Mouse (Mus musculus) neural tube, embryonic 12.5 days (tissue): ENCODE measurements around the gene Il3ra. TPM values are rescaled to one million over a fixed set of nuclear protein-coding genes. Genes with fewer than 3 reads are reported as not detected.
A peak's percentile ranks its signal among the peaks of the same experiment; 100 is the strongest.

Source experiments
- ATAC-seq: fragments of 200-750 bp; cut with Nextera tagmentation; 2 replicates; pipeline ENCODE4 v1.8.0; 2017; ENCODE audit warnings: low read depth, mild to moderate bottlenecking, moderate TSS enrichment, moderate library complexity; ENCODE audit not compliant: low FRiP score
- H3K27ac ChIP-seq: fragments of 300-500 bp; sonication (generic); 2 replicates; pipeline ENCODE4 v1.5.1; 2016
- H3K27me3 ChIP-seq: fragments of 300-500 bp; sonication (generic); replicated peaks from 2 replicates; pipeline ENCODE4 v1.6.1; 2016; ENCODE audit warnings: mild to moderate bottlenecking
- H3K36me3 ChIP-seq: fragments of 300-500 bp; sonication (generic); 2 replicates; pipeline ENCODE4 v1.6.1; 2016; ENCODE audit warnings: mild to moderate bottlenecking
- H3K4me1 ChIP-seq: fragments of 300-500 bp; sonication (generic); 2 replicates; pipeline ENCODE4 v1.6.1; 2016
- H3K4me2 ChIP-seq: fragments of 300-500 bp; sonication (generic); replicated peaks from 2 replicates; pipeline ENCODE4 v1.6.1; 2016; ENCODE audit warnings: mild to moderate bottlenecking
- H3K4me3 ChIP-seq: fragments of 300-500 bp; sonication (generic); 2 replicates; pipeline ENCODE4 v1.5.1; 2016
- H3K9ac ChIP-seq: fragments of 300-500 bp; sonication (generic); 2 replicates; pipeline ENCODE4 v1.6.1; 2016; ENCODE audit warnings: mild to moderate bottlenecking
- H3K9me3 ChIP-seq: fragments of 300-500 bp; sonication (generic); 2 replicates; pipeline ENCODE4 v1.6.1; 2016; ENCODE audit warnings: mild to moderate bottlenecking
- WGBS: fragments of 180-500 bp; shearing (Covaris S2); methylation state at CpG from one replicate; pipeline ENCODE4 v1.1.7; 2016; 5-methylcytosine and 5-hydroxymethylcytosine counted together
- polyA plus RNA-seq: library from polyadenylated mRNA; unstranded; fragments of >200 nt; fragmentation: Nextera tagmentation; extraction: Ambion mirVana; gene quantifications from 2 replicates; pipeline ENCODE4 v1.2.1, GENCODE M21; 2016

Gene Il3ra
- polyA plus RNA-seq, result 4.1 and 5.0 TPM in 2 replicates

DNA sequence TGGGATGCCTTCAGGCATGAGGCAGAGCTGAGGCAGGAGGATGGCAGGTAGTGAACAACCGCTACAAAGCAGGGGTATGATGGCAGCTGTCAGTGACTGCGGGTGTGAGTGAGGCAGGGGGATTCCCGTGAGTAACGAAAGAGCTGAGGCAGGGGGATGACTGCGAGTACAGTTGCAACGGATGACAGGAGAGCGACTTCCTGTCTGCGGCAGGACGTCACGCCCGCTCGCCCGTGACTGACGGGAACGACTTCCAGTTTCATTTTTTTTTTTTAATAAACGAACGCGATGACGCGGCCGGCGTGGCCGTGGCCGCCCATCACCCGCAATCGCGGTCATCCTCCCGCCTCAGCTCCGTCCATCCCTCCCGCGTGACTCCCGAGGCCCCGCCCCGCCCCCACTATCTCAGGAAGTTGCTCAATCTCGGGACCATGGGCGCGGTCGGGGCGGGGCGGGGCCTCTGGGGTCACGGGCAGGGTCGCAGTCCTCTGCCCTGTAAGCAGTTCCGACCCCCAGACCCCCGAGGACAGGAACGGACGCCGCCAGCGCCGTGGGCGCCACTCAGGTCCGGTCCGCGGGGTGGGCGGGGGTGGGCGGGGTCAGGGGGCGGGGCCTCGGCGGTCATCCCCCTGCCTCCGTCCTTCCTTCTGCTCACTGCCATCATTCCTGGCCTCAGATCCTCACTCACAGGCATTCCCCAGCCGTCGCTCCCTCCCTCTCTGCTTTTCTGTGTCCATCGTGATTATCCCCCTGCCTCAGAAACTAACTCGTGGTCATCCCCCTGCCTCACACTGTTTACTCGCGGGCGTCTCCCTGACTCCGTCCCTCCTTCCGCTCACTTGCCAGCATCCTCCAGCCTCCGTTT lies at the start of gene Il3ra:
Gene Il3ra (plus strand): TSS at position 328 of the 865 bp plus-strand sequence.
- 3% methylated on average over 57 of the region's 69 CpGs for WGBS
- peaks cover 41% of the 10 kb centered on the region for H3K9me3 ChIP-seq
- ATAC-seq, result peak; percentile 41

DNA sequence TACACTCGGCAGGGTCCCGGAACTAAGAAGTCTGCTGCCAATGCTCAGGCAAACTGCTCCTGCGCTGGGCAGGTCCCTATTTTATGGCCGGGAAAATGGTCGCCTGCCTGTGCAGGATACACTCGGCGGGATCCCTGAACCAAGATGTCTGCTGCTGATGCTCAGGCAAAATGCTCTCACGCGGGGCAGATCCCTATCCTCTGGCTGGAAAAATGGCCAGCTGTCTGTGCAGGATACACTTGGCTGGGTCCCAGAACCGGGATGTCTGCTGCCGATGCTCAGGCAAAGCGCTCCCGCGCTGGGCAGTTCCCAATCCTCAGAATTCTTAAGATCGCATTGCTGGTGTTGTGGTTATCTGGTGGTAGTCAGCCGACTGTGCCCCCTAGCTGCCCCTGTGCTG lies 37.1 kb upstream of the Il3ra start:
- no peak overlapping the region for H3K4me3 ChIP-seq
- H3K36me3 ChIP-seq, result no peaks in the 10 kb centered on the region
- no peaks in the 10 kb centered on the region for H3K9me3 ChIP-seq
- H3K4me2 ChIP-seq, result 0 out of 2 replicates have a peak overlapping the region, but pooled peaks have one; percentile 7
- no peaks in the 10 kb centered on the region for H3K27me3 ChIP-seq
- H3K27ac ChIP-seq, result no peak overlapping the region
- no peak overlapping the region for H3K9ac ChIP-seq
- 57% methylated on average over 16 of the region's 16 CpGs for WGBS
- no peaks in the 10 kb centered on the region for H3K4me1 ChIP-seq
- ATAC-seq, result no peak

More for the DNA sequence above, at the start of gene Il3ra:
- Histone ChIP-seq H3K9ac (peak within 1 kb of the TSS; percentile 64), H3K4me3 (peak within 1 kb of the TSS; percentile 64), H3K36me3 (peaks cover 6% of the 10 kb centered on the region; the same call in 1 of the 2 replicates), H3K4me2 (peak within 1 kb of the TSS; percentile 73), H3K27me3 (no peaks in the 10 kb centered on the region), H3K4me1 (peaks cover 3% of the 10 kb centered on the region; the same call in 1 of the 2 replicates), H3K27ac (no peak within 1 kb of the TSS)

DNA sequence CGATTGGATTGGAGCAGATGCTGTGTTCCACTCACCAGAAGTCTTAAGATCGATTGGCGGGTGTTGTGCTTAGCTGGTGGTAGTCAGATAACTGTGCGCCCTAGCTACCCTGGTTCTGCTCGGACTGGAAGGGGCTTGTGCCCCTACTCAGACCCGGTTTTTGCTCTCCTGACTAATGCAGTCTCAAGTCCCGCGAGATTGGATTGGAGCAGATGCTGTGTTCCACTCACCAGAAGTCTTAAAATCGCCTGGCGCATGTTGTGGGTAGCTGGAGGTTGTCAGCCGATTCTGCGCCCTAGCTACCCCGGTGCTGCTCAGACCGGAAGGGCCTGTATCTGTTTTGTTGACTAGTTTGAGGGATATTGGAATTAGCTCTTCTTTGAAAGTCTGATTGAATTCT lies 36.7 kb upstream of the Il3ra start:
- Histone ChIP-seq H3K9me3 (no peaks in the 10 kb centered on the region), H3K4me3 (no peak overlapping the region), H3K27ac (no peak overlapping the region), H3K4me2 (no peak overlapping the region), H3K9ac (no peak overlapping the region), H3K36me3 (no peaks in the 10 kb centered on the region), H3K4me1 (no peaks in the 10 kb centered on the region), H3K27me3 (no peaks in the 10 kb centered on the region)
- no peak for ATAC-seq
- 60% methylated on average over 14 of the region's 14 CpGs for WGBS

DNA sequence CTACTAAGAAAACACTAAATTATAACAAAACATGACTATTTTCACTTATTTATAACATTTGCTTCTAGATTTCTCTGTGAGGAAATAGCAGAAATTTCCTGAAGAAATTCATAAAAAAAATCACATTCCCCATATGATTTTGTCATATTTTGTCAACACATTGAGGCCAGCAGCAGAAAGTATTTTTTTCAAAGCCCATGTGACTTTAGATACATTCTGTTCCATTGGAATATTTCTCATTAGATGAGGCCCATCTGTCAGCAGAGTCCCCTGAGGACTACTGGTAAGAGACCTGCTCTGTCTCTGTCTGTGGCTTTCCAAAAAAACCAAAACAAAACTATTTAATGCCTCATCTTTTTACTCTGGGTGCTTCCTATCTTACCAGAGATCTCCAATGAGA lies 23.5 kb upstream of the Il3ra start, which contains the start of gene Olfr31:
Gene Olfr31 (plus strand): TSS at position 301 of the 400 bp plus-strand sequence.
- Histone ChIP-seq H3K27me3 (no peaks in the 10 kb centered on the region), H3K9me3 (no peaks in the 10 kb centered on the region), H3K9ac (no peak within 1 kb of the TSS), H3K4me2 (no peak within 1 kb of the TSS), H3K4me3 (no peak within 1 kb of the TSS), H3K36me3 (no peaks in the 10 kb centered on the region), H3K4me1 (no peaks in the 10 kb centered on the region), H3K27ac (no peak within 1 kb of the TSS)
- no peak for ATAC-seq

DNA sequence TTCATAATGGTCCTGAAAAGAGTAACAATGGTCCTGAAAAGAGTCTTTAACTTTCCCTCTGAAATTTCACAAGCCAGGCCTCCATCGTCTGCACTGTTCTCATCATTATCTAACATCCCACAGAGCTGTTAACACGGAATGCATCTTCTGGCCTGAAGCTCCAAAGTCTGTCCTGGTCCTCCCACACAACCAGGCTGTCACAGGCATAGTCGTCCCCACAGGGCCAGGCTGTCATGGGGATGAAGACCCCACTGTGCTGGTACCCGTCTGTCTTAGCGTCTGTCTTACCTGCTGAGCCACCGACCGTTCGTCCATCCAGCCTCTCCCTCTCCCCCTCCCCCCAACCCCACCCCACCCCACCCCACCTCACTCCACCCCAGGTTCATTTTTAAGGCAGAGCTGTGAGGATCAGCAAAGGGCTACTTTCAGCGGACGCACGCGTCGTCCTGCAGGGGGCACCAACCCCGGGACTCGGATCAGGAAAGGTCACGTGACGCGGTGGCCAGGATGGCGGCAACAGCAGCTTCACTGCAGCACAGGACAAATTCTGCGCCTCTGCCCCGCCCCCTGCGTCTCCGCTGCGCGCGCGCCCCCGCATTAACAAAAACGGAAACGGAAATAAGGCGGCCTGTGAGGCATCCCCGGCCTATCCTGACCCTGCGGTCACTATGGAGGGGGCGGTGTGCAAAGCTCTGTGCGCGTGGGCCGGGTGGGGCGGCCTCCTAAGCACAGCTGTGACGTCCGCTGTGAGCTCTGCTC lies 783 bp upstream of the Il3ra start:
- H3K27ac ChIP-seq, result no peak overlapping the region
- H3K9ac ChIP-seq, result peak overlapping the region; percentile 64
- 6% methylated on average over 40 of the region's 40 CpGs for WGBS
- no peaks in the 10 kb centered on the region for H3K27me3 ChIP-seq
- peaks cover 3% of the 10 kb centered on the region; the same call in 1 of the 2 replicates for H3K4me1 ChIP-seq
- H3K4me3 ChIP-seq, result peak overlapping the region; percentile 64
- H3K4me2 ChIP-seq, result peak overlapping the region; percentile 73
- ATAC-seq, result peak; percentile 76
- peaks cover 6% of the 10 kb centered on the region; the same call in 1 of the 2 replicates for H3K36me3 ChIP-seq
- H3K9me3 ChIP-seq, result peaks cover 33% of the 10 kb centered on the region

DNA sequence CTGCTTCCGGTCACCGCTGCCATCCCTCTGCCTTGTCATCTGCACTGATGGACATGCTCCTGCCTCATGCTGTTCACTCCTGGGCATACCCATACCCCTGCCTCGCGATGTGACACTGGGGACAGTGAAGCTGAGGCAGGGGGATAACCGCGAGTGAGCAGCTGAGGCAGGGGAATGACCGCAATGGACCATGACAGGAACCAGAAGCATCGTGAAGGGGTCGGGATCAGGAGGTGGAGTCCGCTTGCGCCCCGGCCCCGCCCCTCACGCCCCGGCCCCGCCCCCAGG lies 682 bp downstream of the Il3ra start:
- peaks cover 47% of the 10 kb centered on the region for H3K9me3 ChIP-seq
- 24% methylated on average over 16 of the region's 16 CpGs for WGBS
- H3K27me3 ChIP-seq, result no peaks in the 10 kb centered on the region
- no peak overlapping the region for H3K27ac ChIP-seq
- peak overlapping the region; percentile 73 for H3K4me2 ChIP-seq
- peak overlapping the region; percentile 64 for H3K9ac ChIP-seq
- ATAC-seq, result peak; percentile 8
- peak overlapping the region; percentile 64 for H3K4me3 ChIP-seq
- H3K36me3 ChIP-seq, result peaks cover 6% of the 10 kb centered on the region; the same call in 1 of the 2 replicates
- peaks cover 3% of the 10 kb centered on the region; the same call in 1 of the 2 replicates for H3K4me1 ChIP-seq

DNA sequence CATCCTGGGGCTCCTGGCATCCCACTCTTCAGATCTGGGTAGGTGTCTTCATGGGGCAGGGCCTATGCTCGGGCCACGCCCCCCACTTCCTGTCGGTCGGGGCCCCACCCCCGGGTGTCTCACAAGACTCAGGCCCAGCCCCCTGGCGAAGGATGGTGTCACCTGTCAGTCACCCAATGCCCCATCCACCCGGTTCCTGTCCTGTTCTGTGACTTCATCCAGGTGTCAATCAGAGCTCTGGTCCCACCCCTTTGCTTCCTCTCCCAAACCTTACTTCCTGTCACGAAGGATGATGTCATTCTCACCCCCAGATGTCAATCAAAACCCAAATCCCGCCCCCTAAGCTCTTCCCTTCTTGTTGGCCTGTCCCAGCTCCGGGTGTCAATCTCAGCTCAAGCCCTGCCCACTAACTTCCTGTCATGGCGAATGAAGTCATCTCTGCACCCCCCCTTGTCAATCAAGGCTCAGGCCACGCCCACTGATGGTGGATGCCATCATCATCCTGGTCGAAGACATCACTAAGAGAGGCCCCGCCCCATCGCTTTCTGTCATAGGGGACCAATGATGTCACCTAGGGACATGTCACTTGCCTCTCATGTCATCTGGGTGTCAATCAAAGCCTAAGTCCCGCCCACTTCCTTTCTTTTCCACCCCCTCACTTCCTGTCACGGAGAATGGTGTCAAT lies 1.2 kb downstream of the Il3ra start:
- peak; percentile 2 for ATAC-seq
- H3K4me3 ChIP-seq, result peak overlapping the region; percentile 64; the same call in 1 of the 2 replicates
- no peak overlapping the region for H3K27ac ChIP-seq
- WGBS, result 81% methylated on average over 17 of the region's 17 CpGs
- H3K4me2 ChIP-seq, result peak overlapping the region; percentile 73
- no peaks in the 10 kb centered on the region for H3K27me3 ChIP-seq
- peaks cover 47% of the 10 kb centered on the region for H3K9me3 ChIP-seq
- H3K36me3 ChIP-seq, result peaks cover 6% of the 10 kb centered on the region; the same call in 1 of the 2 replicates
- peaks cover 3% of the 10 kb centered on the region; the same call in 1 of the 2 replicates for H3K4me1 ChIP-seq
- no peak overlapping the region for H3K9ac ChIP-seq

DNA sequence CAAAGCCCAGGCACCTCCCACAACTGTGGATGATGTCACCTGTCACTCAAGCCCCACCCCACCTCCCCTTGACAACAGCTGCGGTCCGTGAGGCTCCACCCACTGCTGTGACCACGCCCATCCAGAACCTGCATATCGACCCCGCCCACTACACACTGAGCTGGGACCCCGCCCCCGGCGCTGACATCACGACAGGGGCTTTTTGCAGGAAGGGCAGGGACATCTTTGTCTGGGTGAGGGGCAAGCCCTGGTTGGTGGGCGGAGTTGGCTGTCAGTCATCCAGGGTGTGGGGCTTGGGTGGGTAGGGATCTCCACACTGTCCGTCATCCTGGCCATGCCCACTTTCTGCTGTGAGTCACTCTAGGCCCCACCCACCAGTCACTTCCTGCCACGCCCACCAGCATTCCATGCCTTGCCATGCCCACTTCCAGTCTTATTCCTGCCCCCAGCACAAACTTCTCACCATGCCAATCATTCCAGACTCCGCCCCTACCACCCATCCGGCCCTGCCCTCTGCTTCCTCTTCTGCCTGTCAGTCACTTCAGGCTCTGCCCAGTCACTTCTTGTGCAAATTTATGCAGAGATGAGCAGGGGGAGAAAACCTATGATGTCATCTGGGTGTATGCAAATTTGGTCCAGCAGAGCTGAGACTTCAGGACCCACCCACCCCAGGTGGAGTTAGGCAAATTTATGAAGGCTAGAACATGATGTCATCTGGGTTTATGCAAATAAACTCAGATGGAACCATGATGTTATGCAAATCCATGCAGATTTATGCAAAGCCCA lies 2.0 kb downstream of the Il3ra start:
- Histone ChIP-seq H3K9me3 (peaks cover 47% of the 10 kb centered on the region), H3K4me2 (no peak overlapping the region), H3K4me1 (peaks cover 3% of the 10 kb centered on the region; the same call in 1 of the 2 replicates), H3K9ac (no peak overlapping the region), H3K27ac (no peak overlapping the region), H3K36me3 (peaks cover 6% of the 10 kb centered on the region; the same call in 1 of the 2 replicates), H3K27me3 (no peaks in the 10 kb centered on the region), H3K4me3 (no peak overlapping the region)
- WGBS, result 93% methylated on average over 14 of the region's 14 CpGs
- peak; percentile 6 for ATAC-seq

DNA sequence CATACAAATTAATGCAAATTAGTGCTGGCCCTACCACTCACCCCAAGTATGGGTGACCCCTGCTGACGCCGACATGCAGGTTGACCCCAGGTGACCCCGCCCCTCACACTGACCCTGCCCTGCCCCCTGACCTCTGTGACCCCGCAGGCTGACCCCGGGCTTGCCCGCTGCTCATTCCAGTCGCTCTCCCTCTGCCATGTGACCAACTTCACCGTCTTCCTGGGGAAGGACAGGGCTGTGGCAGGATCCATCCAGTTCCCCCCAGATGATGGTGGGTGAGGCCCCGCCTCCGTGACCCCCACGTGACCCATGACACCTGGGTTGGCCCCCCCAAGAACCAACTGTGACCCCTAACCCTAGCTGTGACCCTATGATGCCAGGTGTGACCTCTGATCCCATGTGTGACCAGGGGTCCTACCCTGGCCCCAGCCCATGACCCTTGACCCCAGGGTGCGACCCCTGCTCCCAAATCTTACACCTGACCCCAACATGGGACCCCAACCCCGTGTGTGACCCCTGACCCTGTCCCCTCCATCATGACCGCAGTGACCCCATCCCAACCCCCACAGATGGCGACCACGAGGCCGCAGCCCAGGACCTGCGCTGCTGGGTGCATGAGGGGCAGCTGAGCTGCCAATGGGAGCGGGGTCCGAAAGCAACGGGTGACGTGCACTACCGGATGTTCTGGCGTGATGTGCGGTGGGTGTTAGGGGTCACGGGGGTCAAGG lies 2.8 kb downstream of the Il3ra start:
- H3K9me3 ChIP-seq, result peaks cover 47% of the 10 kb centered on the region
- H3K27ac ChIP-seq, result no peak overlapping the region
- ATAC-seq, result no peak
- WGBS, result 91% methylated on average over 26 of the region's 26 CpGs
- H3K4me2 ChIP-seq, result no peak overlapping the region
- peaks cover 6% of the 10 kb centered on the region; the same call in 1 of the 2 replicates for H3K36me3 ChIP-seq
- H3K4me1 ChIP-seq, result peaks cover 3% of the 10 kb centered on the region; the same call in 1 of the 2 replicates
- no peak overlapping the region for H3K9ac ChIP-seq
- H3K4me3 ChIP-seq, result no peak overlapping the region
- H3K27me3 ChIP-seq, result no peaks in the 10 kb centered on the region

DNA sequence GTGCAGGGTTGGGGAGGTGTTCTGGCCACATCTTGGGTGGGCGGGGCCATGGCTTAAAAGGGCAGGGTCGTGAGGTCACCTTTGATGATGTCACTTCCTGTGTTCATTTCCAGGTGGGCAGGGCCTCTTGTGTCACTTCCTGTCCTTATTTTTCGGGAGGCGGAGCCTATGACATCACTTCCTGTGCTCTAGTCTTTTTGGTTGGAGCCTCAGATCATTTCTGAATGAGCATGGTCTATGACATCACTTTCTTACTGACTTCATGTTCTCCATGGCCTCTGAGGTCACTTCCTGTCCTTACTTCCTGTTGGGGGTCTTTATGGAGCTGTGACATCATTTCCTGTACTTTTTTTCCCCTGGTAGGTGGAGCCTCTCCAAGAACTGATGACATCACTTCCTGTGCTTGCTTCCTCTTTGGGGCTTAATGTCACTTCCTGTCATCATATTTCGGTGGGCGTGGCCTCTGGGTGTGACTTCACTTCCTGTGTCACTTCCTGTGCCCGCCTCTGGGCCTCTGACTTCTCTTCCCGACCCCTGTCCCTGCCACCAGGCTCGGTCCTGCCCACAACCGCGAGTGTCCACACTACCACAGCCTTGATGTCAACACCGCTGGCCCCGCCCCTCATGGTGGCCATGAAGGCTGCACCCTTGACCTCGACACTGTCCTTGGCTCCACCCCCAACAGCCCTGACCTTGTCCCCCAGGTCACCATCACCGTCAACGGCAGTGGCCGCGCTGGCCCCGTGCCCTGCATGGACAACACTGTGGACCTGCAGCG lies 3.6 kb downstream of the Il3ra start:
- Histone ChIP-seq H3K9ac (no peak overlapping the region), H3K36me3 (peaks cover 6% of the 10 kb centered on the region; the same call in 1 of the 2 replicates), H3K4me2 (no peak overlapping the region), H3K27me3 (no peaks in the 10 kb centered on the region), H3K9me3 (peaks cover 48% of the 10 kb centered on the region), H3K4me1 (peaks cover 3% of the 10 kb centered on the region; the same call in 1 of the 2 replicates), H3K4me3 (no peak overlapping the region), H3K27ac (no peak overlapping the region)
- 95% methylated on average over 20 of the region's 20 CpGs for WGBS
- no peak for ATAC-seq
